Mouse (Mus musculus) erythroblast, embryonic 14.5 days (primary cell): Measurements from ENCODE around the gene Insl5. TPM values are rescaled to one million over a fixed set of nuclear protein-coding genes. Genes with fewer than 3 reads are reported as not detected.

ENCODE experiments used
- H3K27me3 ChIP-seq: 2 replicates; pipeline ENCODE4 v1.6.1; 2012; ENCODE audit warnings: inconsistent platforms; ENCODE audit not compliant: control insufficient read depth
- H3K36me3 ChIP-seq: 2 replicates; pipeline ENCODE4 v1.6.1; 2012; ENCODE audit warnings: mild to moderate bottlenecking, inconsistent platforms; ENCODE audit not compliant: control insufficient read depth
- H3K4me1 ChIP-seq: 2 replicates; pipeline ENCODE4 v1.6.1; 2012; ENCODE audit warnings: inconsistent platforms; ENCODE audit not compliant: control insufficient read depth
- H3K4me3 ChIP-seq: replicated peaks from 2 replicates; pipeline ENCODE3; 2012; ENCODE audit warnings: moderate library complexity, mild to moderate bottlenecking, inconsistent platforms
- H3K9me3 ChIP-seq: 2 replicates; pipeline ENCODE4 v1.6.1; 2012; ENCODE audit warnings: low read length, inconsistent platforms, mixed read lengths; ENCODE audit not compliant: control insufficient read depth
- GATA1 ChIP-seq: IDR thresholded peaks from 2 replicates; pipeline ENCODE4 v1.6.1; 2012; ENCODE audit warnings: low read length, inconsistent platforms, mixed read lengths
- TAL1 ChIP-seq: IDR thresholded peaks from 3 replicates; pipeline ENCODE4 v1.6.1; 2012; ENCODE audit warnings: low read length, inconsistent platforms, mixed read lengths
- polyA plus RNA-seq: library from polyadenylated mRNA; stranded (reverse); fragments of >175 nt; gene quantifications from 2 replicates; pipeline ENCODE4 v1.2.3, GENCODE M21; 2012

Gene Insl5
- polyA plus RNA-seq, 1 experiment: not detected

DNA sequence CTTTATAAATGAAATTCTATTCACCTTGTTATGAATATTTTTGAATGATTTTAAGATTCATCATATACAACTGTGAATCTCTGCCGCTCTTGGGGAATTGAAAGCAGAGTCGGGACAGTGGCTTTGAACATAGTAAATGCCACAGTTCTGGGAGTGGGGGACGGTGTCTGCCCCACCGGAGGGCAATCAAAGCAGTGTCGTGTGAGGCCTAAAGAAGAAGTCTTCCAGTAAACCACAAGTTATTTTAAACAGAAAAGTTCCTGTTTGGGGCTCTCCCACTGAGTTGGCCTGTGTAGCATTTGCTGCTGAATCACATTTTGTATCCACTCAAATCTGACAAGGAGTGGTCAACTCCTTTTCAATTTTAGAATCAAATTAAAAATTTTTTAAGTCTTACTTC is 55.5 kb downstream of the Insl5 start:
- TF ChIP-seq TAL1: no peak
- TF ChIP-seq GATA1: no peak
- Histone ChIP-seq H3K4me1 (no peaks in the 10 kb centered on the region), H3K9me3 (no peaks in the 10 kb centered on the region)

DNA sequence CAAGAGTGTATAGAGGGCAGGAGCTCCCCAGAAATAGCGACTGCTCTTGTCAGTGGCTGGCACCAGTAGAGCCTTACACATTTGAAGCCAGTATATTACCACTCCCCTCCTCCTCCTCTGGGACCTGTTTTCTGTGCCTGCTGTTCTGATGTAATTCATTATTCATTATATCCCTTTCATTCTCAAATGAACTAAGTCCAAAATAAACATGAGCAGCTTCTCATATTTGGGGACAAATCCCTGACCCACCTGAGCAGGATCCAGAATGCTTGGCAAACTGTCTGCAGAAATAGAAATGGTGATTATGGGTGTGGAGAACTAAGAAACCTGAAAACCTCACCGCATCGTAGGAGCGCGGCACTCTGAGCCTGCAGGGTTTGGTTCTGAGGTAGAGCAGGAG is 57.0 kb downstream of the Insl5 start:
- Histone ChIP-seq H3K27me3 (no peaks in the 10 kb centered on the region), H3K4me3 (no peak overlapping the region), H3K9me3 (no peaks in the 10 kb centered on the region), H3K4me1 (no peaks in the 10 kb centered on the region), H3K36me3 (no peaks in the 10 kb centered on the region)
- no peak for TF ChIP-seq TAL1
- TF ChIP-seq GATA1: no peak

More for the DNA sequence above, 55.5 kb downstream of the Insl5 start:
- H3K27me3 ChIP-seq: no peaks in the 10 kb centered on the region
- no peak overlapping the region for H3K4me3 ChIP-seq
- H3K36me3 ChIP-seq: no peaks in the 10 kb centered on the region

Other genes starting within 250 kb of the Insl5 start
- gene Tctex1d1, start 48.2 kb downstream of the Insl5 start, polyA plus RNA-seq: not detected in 2 replicates
- 0.49 and 0.55 TPM in 2 replicates for gene Mier1, start 87.5 kb upstream of the Insl5 start, polyA plus RNA-seq
- gene Wdr78, start 87.7 kb upstream of the Insl5 start, polyA plus RNA-seq: 0.08 and 0.09 TPM in 2 replicates
- 0.20 and 0.28 TPM in 2 replicates for gene Slc35d1, start 188.3 kb upstream of the Insl5 start, polyA plus RNA-seq